Mouse (Mus musculus) limb, embryonic 14.5 days (tissue): ENCODE results near the gene Sapcd2. TPM values are rescaled to one million over a fixed set of nuclear protein-coding genes. Genes with fewer than 3 reads are reported as not detected.
A peak's percentile ranks its signal among the peaks of the same experiment; 100 is the strongest.

Source experiments
- ATAC-seq: fragments of 200-750 bp; cut with Nextera tagmentation; 2 replicates; pipeline ENCODE4 v1.8.0; 2017; ENCODE audit warnings: low read depth, moderate number of reproducible peaks, moderate TSS enrichment; ENCODE audit not compliant: low FRiP score
- DNase-seq: peaks from one replicate; pipeline ENCODE4 v3.0.0-alpha.2; 2015; ENCODE audit warnings: low spot score
- H3K27ac ChIP-seq: fragments of 300-500 bp; sonication (generic); replicated peaks from 2 replicates; pipeline ENCODE4 v1.5.1; 2014; ENCODE audit warnings: low read depth, mild to moderate bottlenecking, low read length, moderate library complexity, mixed read lengths
- H3K27me3 ChIP-seq: fragments of 300-500 bp; sonication (generic); 2 replicates; pipeline ENCODE4 v1.6.1; 2014; ENCODE audit warnings: low read length, mixed read lengths; ENCODE audit not compliant: control insufficient read depth, insufficient read depth
- H3K36me3 ChIP-seq: fragments of 300-500 bp; sonication (generic); 2 replicates; pipeline ENCODE4 v1.6.1; 2014; ENCODE audit warnings: mild to moderate bottlenecking, low read length, moderate library complexity, mixed read lengths; ENCODE audit not compliant: control insufficient read depth, insufficient read depth
- H3K4me1 ChIP-seq: fragments of 300-500 bp; sonication (generic); 2 replicates; pipeline ENCODE4 v1.6.1; 2014; ENCODE audit warnings: antibody characterized with exemption, low read length, mixed read lengths; ENCODE audit not compliant: control insufficient read depth, insufficient read depth
- H3K4me2 ChIP-seq: fragments of 300-500 bp; sonication (generic); replicated peaks from 2 replicates; pipeline ENCODE4 v1.6.1; 2014; ENCODE audit warnings: low read depth, mild to moderate bottlenecking, low read length, moderate library complexity; ENCODE audit not compliant: severe bottlenecking
- H3K4me3 ChIP-seq: fragments of 300-500 bp; sonication (generic); replicated peaks from 2 replicates; pipeline ENCODE4 v1.5.1; 2014; ENCODE audit warnings: low read length
- H3K9ac ChIP-seq: fragments of 300-500 bp; sonication (generic); 2 replicates; pipeline ENCODE4 v1.6.1; 2014; ENCODE audit warnings: mild to moderate bottlenecking, low read depth, low read length, moderate library complexity; ENCODE audit not compliant: severe bottlenecking
- H3K9me3 ChIP-seq: fragments of 300-500 bp; sonication (generic); 2 replicates; pipeline ENCODE4 v1.6.1; 2016; ENCODE audit warnings: low read length; ENCODE audit not compliant: control insufficient read depth
- POLR2A ChIP-seq: fragments of 200-500 bp; IDR thresholded peaks from 2 replicates; pipeline ENCODE4 v1.8.0; 2012; ENCODE audit warnings: inconsistent platforms, mild to moderate bottlenecking, moderate library complexity, borderline replicate concordance; ENCODE audit not compliant: insufficient read depth, insufficient read length; ENCODE audit errors: extremely low read depth
- WGBS: fragments of 180-500 bp; shearing (Covaris S2); extraction: QIAGEN DNeasy Blood & Tissue Kit; methylation state at CpG from one replicate; pipeline ENCODE4 v1.1.7; 2014; 5-methylcytosine and 5-hydroxymethylcytosine counted together
- polyA plus RNA-seq, 2 experiments: library from polyadenylated mRNA; depleted of rRNA in 1 of 2; stranded (reverse) in 1 of 2; unstranded in 1 of 2; fragments of >200 nt; fragmentation: Nextera tagmentation in 1 of 2; extraction: Ambion mirVana in 1 of 2; gene quantifications; 2 replicates each; pipeline versions ENCODE4 v1.2.1 to v1.2.3; 2012 to 2014

Gene Sapcd2
- polyA plus RNA-seq (2012; rRNA removed) (42.5 and 59.7 TPM in 2 replicates), polyA plus RNA-seq (2014; fragmentation: Nextera tagmentation; extraction: Ambion mirVana) (33.1 and 35.9 TPM in 2 replicates)

GRCm38 (mm10) chr2:25371764-25372643 is at the start of gene Sapcd2:
Gene Sapcd2 (plus strand): TSS chr2:25372321.
- peak; percentile 94 for ATAC-seq

GRCm38 (mm10) chr2:25326036-25326435 is 46.1 kb upstream of the Sapcd2 start:
- no peak overlapping the region for H3K27ac ChIP-seq
- H3K4me3 ChIP-seq = no peak overlapping the region
- WGBS = 80% methylated on average over 2 of the region's 2 CpGs
- TF ChIP-seq POLR2A = no peak
- H3K4me1 ChIP-seq = no peaks in the 10 kb centered on the region
- no peak overlapping the region for H3K4me2 ChIP-seq
- H3K9me3 ChIP-seq = no peaks in the 10 kb centered on the region
- ATAC-seq = no peak
- H3K9ac ChIP-seq = no peak overlapping the region
- no peak for DNase-seq
- H3K27me3 ChIP-seq = no peaks in the 10 kb centered on the region
- H3K36me3 ChIP-seq = no peaks in the 10 kb centered on the region

More at GRCm38 (mm10) chr2:25371764-25372643, at the start of gene Sapcd2:
- H3K27ac ChIP-seq = peak within 1 kb of the TSS; percentile 73
- H3K9me3 ChIP-seq = no peaks in the 10 kb centered on the region
- peak within 1 kb of the TSS; percentile 70 for H3K4me3 ChIP-seq
- no peaks in the 10 kb centered on the region for H3K27me3 ChIP-seq
- H3K36me3 ChIP-seq = peaks cover 15% of the 10 kb centered on the region
- TF ChIP-seq POLR2A = no peak
- peak within 1 kb of the TSS; percentile 54 for H3K9ac ChIP-seq
- peak within 1 kb of the TSS; percentile 96 for H3K4me2 ChIP-seq
- 1% methylated on average over 65 of the region's 65 CpGs for WGBS
- H3K4me1 ChIP-seq = peaks cover 21% of the 10 kb centered on the region
- peak; percentile 94 for DNase-seq

GRCm38 (mm10) chr2:25328440-25328839 is 43.7 kb upstream of the Sapcd2 start:
- peaks cover 7% of the 10 kb centered on the region for H3K4me1 ChIP-seq
- no peak for TF ChIP-seq POLR2A
- 40% methylated on average over 7 of the region's 7 CpGs for WGBS
- no peak overlapping the region for H3K27ac ChIP-seq
- no peaks in the 10 kb centered on the region for H3K9me3 ChIP-seq
- H3K9ac ChIP-seq = no peak overlapping the region
- H3K27me3 ChIP-seq = no peaks in the 10 kb centered on the region
- ATAC-seq = no peak
- DNase-seq = no peak
- no peaks in the 10 kb centered on the region for H3K36me3 ChIP-seq
- no peak overlapping the region for H3K4me3 ChIP-seq
- no peak overlapping the region for H3K4me2 ChIP-seq

- ATAC-seq = no peak
- H3K9me3 ChIP-seq = no peaks in the 10 kb centered on the region
Observed at GRCm38 (mm10) chr2:25331470-25331869, 40.7 kb upstream of the Sapcd2 start.

DNA sequence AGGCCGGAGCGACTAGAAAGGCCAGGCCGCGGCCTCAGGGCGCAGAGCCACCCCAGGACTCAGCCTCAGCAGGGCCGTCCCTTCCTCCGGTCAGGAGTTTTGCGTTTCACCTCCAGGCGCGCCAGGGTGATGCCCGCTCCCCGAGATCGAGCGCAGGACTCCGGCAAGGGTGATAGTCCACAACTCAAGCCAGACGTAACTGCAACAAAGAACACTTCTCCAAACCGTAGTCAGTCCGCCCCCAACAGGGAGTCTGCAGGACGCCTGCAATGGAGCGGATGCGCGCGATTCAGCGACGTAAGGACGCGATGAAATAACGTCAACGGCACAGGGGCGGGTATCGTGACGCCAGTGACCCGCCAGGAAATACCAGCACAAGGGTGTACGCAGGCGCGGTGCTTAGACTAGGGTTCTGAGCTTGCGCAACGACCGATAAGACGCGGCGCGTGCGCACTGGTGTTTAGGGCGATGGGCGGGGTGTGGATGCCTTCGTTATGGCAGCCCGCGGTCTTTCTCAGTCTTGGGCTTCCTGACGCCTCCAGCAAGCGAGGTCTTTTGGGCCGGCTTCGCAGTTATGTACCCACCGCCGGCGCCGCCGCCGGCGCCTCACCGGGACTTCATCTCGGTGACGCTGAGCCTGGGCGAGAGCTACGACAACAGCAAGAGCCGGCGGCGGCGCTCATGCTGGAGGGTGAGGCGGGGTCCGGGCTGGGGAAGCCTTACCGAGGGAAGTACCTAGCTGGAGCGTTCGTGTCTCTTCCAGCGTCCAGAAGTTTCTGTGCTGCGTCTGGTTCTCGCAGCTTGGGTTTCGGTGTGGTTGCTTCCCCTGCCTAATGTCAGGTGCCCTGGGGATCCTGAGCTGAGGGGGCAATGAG is 39.6 kb upstream of the Sapcd2 start, which contains the start of gene Man1b1:
Gene Man1b1, plus strand, starts transcription at position 53 of the 875 bp plus-strand sequence.
- DNase-seq (peak; percentile 100), ATAC-seq (peak; percentile 98)
- Histone ChIP-seq H3K4me2 (peak within 1 kb of the TSS; percentile 80), H3K9ac (peak within 1 kb of the TSS; percentile 94), H3K27ac (peak within 1 kb of the TSS; percentile 89), H3K27me3 (no peaks in the 10 kb centered on the region), H3K4me3 (peak within 1 kb of the TSS; percentile 94), H3K9me3 (no peaks in the 10 kb centered on the region), H3K36me3 (peaks cover 35% of the 10 kb centered on the region), H3K4me1 (peaks cover 9% of the 10 kb centered on the region)
- peak; percentile 78; the same call in 1 of the 2 replicates for TF ChIP-seq POLR2A
- WGBS = 2% methylated on average over 77 of the region's 78 CpGs

More at GRCm38 (mm10) chr2:25331470-25331869, 40.7 kb upstream of the Sapcd2 start:
- Histone ChIP-seq H3K27me3 (no peaks in the 10 kb centered on the region), H3K9ac (peak overlapping the region; percentile 94), H3K4me2 (peak overlapping the region; percentile 71), H3K27ac (no peak overlapping the region), H3K4me3 (peak overlapping the region; percentile 94), H3K4me1 (peaks cover 9% of the 10 kb centered on the region), H3K36me3 (peaks cover 24% of the 10 kb centered on the region)
- no peak for TF ChIP-seq POLR2A
- 59% methylated on average over 9 of the region's 9 CpGs for WGBS
- no peak for DNase-seq
